Mouse (Mus musculus) heart, adult 2 months (tissue): ENCODE data around the gene Sox13.

Source experiments
- CTCF ChIP-seq: fragments of 200-600 bp; IDR thresholded peaks from 2 replicates; pipeline ENCODE4 v1.8.1; 2022; ENCODE audit warnings: antibody characterized with exemption, mild to moderate bottlenecking, moderate library complexity
- POLR2A ChIP-seq: fragments of 200-500 bp; IDR thresholded peaks from 2 replicates; pipeline ENCODE4 v1.6.1; 2011; ENCODE audit warnings: mild to moderate bottlenecking, low read depth, low read length, control low read depth; ENCODE audit not compliant: insufficient read depth

GRCm38 (mm10) chr1:133417113-133417512 lies 7.1 kb downstream of the Sox13 start:
- TF ChIP-seq POLR2A (no peak), CTCF (no peak)
